Mouse (Mus musculus) thymus, adult 2 months (tissue): ENCODE data around the gene Mmp28.

Experiments used
- CTCF ChIP-seq: fragments of 200-500 bp; IDR thresholded peaks from 2 replicates; pipeline ENCODE4 v1.5.1; 2012; ENCODE audit warnings: mild to moderate bottlenecking, control low read depth, low read length, moderate library complexity, borderline replicate concordance; ENCODE audit not compliant: control insufficient read depth, poor library complexity, insufficient read depth; ENCODE audit errors: extremely low read depth
- POLR2A ChIP-seq: fragments of 200-500 bp; IDR thresholded peaks from 2 replicates; pipeline ENCODE4 v1.6.1; 2012; ENCODE audit warnings: mild to moderate bottlenecking, low read length, control low read depth, moderate library complexity; ENCODE audit not compliant: control insufficient read depth, poor library complexity, insufficient read depth; ENCODE audit errors: extremely low read depth

- TF ChIP-seq POLR2A (no peak), CTCF (no peak)
These were observed 5.6 kb downstream of the Mmp28 start for GRCm38 (mm10) chr11:83457257-83457656.
